Comparison of ENCODE assay signal across 9 mouse cellular contexts in genomic region chr1:50962649-50963000, GRCm38 (mm10).
DNase-seq lines count a peak whose midpoint lies in the region; ATAC-seq and TF ChIP-seq lines count a peak whose summit lies in the region.
"Had no signal": no experiment of that assay in that cellular context is flagged by ENCODE, and none has a peak within 500 bp of the region (broad histone marks: within the 10 kb centered on the region; RNA-seq: fewer than 3 reads in every experiment).

No protein-coding gene starts in this region.

- 33% methylated on average over 4 of the region's 4 CpGs for WGBS in lung, embryonic 14.5 days
- WGBS in embryonic facial prominence, embryonic 14.5 days = 50% methylated on average over 4 of the region's 4 CpGs
- WGBS in hindbrain, embryonic 12.5 days = 70% methylated on average over 4 of the region's 4 CpGs

- DNase-seq in heart, postnatal 10 days = peak; percentile 15 to 34
- DNase-seq in heart, adult 8-10 months (ENCODE audit: low spot score) = no peak
- no peak for DNase-seq in lung, embryonic 14.5 days
- DNase-seq in lung, postnatal 25 days (ENCODE audit: low spot score) = no peak
- peak; percentile 34 for DNase-seq in embryonic facial prominence, embryonic 14.5 days (ENCODE audit: low spot score)
- DNase-seq in heart, postnatal 4 days = peak; percentile 4
- no peak for DNase-seq in B cell, adult 2 months

- no peaks in the 10 kb centered on the region for H3K4me1 ChIP-seq in lung, embryonic 14.5 days (ENCODE audit: insufficient read depth)
- no peaks in the 10 kb centered on the region for H3K4me1 ChIP-seq in embryonic facial prominence, embryonic 14.5 days (ENCODE audit: control insufficient read depth, insufficient read depth, low read length)
- no peaks in the 10 kb centered on the region for H3K4me1 ChIP-seq in hindbrain, embryonic 12.5 days
- H3K4me1 ChIP-seq: limb, embryonic 13.5 days had no signal

- intact Hi-C loops in heart, postnatal 10 days (cut with DNase I) = loop anchor here (1.0 to 10.0 kb wide), 7 partner anchors 144 to 634 kb away; no protein-coding TSS in a partner anchor

- no peak overlapping the region for H3K27ac ChIP-seq in lung, embryonic 14.5 days (ENCODE audit: low read depth)
- H3K27ac ChIP-seq in embryonic facial prominence, embryonic 14.5 days (replicated peaks; ENCODE audit: low read depth, low read length) = no peak overlapping the region
- H3K27ac ChIP-seq in hindbrain, embryonic 12.5 days = no peak overlapping the region
- H3K27ac ChIP-seq: limb, embryonic 13.5 days had no signal

- no peak overlapping the region for H3K9ac ChIP-seq in lung, embryonic 14.5 days
- no peak overlapping the region for H3K9ac ChIP-seq in embryonic facial prominence, embryonic 14.5 days (ENCODE audit: low read depth, low read length)
- no peak overlapping the region for H3K9ac ChIP-seq in hindbrain, embryonic 12.5 days
- H3K9ac ChIP-seq: limb, embryonic 13.5 days had no signal

- H3K4me3 ChIP-seq in lung, embryonic 14.5 days (ENCODE audit: low read depth, low read length) = no peak overlapping the region
- H3K4me3 ChIP-seq in embryonic facial prominence, embryonic 14.5 days (ENCODE audit: low read depth, low read length) = no peak overlapping the region
- no peak overlapping the region for H3K4me3 ChIP-seq in hindbrain, embryonic 12.5 days
- H3K4me3 ChIP-seq: limb, embryonic 13.5 days had no signal

- no peaks in the 10 kb centered on the region for H3K27me3 ChIP-seq in lung, embryonic 14.5 days (ENCODE audit: insufficient read depth, low read length)
- no peaks in the 10 kb centered on the region for H3K27me3 ChIP-seq in embryonic facial prominence, embryonic 14.5 days (replicated peaks; ENCODE audit: control insufficient read depth, insufficient read depth, low read length)
- H3K27me3 ChIP-seq in hindbrain, embryonic 12.5 days = no peaks in the 10 kb centered on the region
- H3K27me3 ChIP-seq: limb, embryonic 13.5 days had no signal

- no peaks in the 10 kb centered on the region for H3K9me3 ChIP-seq in lung, embryonic 14.5 days (ENCODE audit: low read depth, low read length)
- H3K9me3 ChIP-seq in embryonic facial prominence, embryonic 14.5 days (ENCODE audit: control insufficient read depth, low read length) = no peaks in the 10 kb centered on the region
- no peaks in the 10 kb centered on the region for H3K9me3 ChIP-seq in hindbrain, embryonic 12.5 days (replicated peaks)
- H3K9me3 ChIP-seq: limb, embryonic 13.5 days had no signal

- peak; percentile 44 for ATAC-seq in lung, embryonic 14.5 days (ENCODE audit: insufficient read depth)
- ATAC-seq in embryonic facial prominence, embryonic 14.5 days (ENCODE audit: low read depth) = no peak
- no peak for ATAC-seq in hindbrain, embryonic 12.5 days (ENCODE audit: low FRiP score)

- peak overlapping the region; percentile 21; the same call in 1 of the 2 replicates for H3K4me2 ChIP-seq in lung, embryonic 14.5 days
- H3K4me2 ChIP-seq in embryonic facial prominence, embryonic 14.5 days (ENCODE audit: low read depth, low read length) = no peak overlapping the region
- H3K4me2 ChIP-seq in hindbrain, embryonic 12.5 days (replicated peaks) = no peak overlapping the region
- H3K4me2 ChIP-seq: limb, embryonic 13.5 days had no signal

- no peak for TF ChIP-seq CTCF in lung, embryonic 14.5 days (IDR thresholded peaks at IDR 0.05; ENCODE audit: low read depth)

- no peaks in the 10 kb centered on the region for H3K36me3 ChIP-seq in lung, embryonic 14.5 days (ENCODE audit: insufficient read depth)
- no peaks in the 10 kb centered on the region for H3K36me3 ChIP-seq in embryonic facial prominence, embryonic 14.5 days (ENCODE audit: control insufficient read depth, insufficient read depth, low read length)
- H3K36me3 ChIP-seq in hindbrain, embryonic 12.5 days = no peaks in the 10 kb centered on the region
- H3K36me3 ChIP-seq: limb, embryonic 13.5 days had no signal

Comparison
In these comparisons a context has a peak if more than half of its experiments do, and no peak if none do; other contexts are left out.
1. DNase-seq: peak in heart, postnatal 10 days (2 of 2), embryonic facial prominence, embryonic 14.5 days (single experiment) and heart, postnatal 4 days (single experiment); none in heart, adult 8-10 months (single experiment), lung, embryonic 14.5 days (single experiment), lung, postnatal 25 days (single experiment) and B cell, adult 2 months (0 of 2).